Mouse (Mus musculus): ENCODE measurements at regions not wholly inside any gene's neighbourhood (a gene's known extent, or its start where the extent isn't known, plus 50 kb on each side); places are given as distances from the start of the nearest gene placed in this dataset.
"Not testable (repeated sequence)": the region's sequence is repeated elsewhere in the genome, so short reads cannot be mapped to it uniquely, and the experiment has no call there.

DNA sequence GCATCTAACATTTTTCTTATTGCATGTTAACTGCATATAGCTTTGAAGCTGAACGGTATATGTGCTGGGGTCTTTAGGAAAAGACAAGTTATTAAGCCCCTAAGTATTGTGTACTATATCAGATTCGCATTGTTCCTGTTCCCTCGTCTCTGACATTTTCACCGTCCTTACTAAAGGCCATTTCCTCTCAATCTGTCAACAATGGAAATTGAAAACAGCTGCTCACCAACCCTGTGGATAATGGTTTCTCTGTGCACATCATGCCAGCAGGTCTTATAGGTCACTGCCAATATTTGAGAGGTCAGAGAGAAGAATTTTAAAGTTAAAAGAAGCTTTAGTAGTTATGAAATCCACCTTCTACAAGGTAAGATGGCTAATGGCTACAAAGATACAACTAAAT, 797.4 kb upstream of the Impad1 start:
- no peak for DNase-seq

DNA sequence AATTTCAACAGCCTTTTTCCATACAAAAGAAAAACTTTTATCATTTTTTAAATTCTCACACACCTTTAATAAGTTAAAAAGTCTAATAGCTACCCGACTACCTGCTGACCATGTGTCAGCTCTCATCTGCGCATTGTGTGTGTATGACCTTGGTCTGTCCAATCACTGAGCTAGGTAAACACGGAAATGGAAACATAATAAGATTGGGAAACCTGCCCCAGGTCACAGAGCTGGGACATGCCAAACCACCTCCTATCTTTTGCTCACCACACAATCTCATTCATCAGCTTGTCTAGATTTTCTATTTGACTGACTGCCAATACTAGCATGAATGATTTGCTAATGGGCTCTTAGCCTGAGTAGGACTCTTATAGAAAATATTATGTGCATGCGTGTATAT, 794.3 kb upstream of the Impad1 start:
- no peak for DNase-seq

DNA sequence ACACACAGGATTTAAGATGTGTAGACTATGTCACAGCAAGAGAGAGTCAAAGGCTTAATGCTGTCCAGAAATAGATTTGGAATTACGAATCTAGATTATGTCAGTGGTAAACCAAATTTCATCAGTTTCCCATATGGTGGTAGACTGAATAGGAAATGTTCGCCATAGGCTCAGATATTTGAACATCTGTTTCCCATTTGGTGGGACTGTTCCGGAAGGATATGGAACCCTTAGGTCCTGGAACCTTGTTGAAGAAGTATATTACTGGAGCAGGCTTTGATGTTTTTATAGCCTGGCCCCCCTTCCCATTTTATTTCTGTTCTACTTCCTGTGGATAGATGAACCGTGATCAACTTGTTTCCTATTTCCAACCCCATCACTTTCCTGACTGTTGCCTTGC, 792.0 kb upstream of the Impad1 start:
- no peak for DNase-seq

DNA sequence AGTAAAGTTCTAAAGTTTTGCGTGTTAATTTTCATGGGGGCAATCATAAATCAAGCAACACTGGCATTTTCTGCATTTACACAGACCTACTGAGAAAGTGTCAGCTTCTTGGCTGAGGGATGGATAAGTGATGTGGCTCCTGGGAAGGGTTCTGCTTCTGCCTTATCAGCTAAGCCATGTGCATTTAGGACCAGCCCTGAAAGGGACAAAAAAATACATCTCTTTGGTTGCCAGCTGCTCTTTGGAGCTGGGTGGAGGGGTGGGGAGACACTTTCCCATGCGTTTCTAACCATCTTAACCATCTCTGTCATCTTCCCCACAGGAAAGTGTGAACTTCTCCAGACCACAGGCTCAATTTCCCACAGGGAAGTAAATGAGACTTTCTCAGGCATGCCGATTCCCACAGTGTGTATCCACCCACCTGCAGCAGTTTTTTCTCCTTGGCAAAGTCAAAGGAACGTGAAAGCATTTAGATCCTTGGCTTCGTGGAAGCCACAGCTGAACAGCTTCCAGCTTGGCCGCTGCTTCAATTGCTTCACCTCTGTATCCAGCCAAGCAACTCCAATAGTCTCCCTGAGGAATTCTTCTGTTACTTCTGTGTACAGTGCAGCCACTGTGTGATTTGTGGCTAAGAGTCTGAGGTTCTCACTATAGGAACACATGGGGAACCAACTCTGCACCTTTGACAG, 791.0 kb upstream of the Impad1 start:
- DNase-seq = peak; percentile 7

DNA sequence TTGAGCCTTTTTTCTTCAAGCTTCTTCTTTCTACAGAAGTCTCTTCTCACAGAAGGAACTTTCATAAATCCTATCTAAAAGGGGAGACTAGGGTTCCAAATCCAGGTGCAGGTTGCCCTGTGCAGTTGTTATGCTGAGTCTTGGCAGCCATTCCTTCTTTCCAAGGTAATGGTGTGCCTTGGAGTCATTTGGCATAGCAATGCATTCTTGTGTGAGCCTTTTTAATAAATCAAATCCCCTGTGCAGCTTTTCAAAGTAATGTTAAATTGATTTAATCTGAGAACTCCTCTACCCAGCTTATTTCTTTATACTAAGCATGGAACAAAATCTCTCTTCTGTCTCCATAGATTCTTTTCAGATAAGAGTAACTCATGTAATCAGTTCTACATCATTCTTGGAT, 774.9 kb upstream of the Impad1 start:
- no peak for DNase-seq

DNA sequence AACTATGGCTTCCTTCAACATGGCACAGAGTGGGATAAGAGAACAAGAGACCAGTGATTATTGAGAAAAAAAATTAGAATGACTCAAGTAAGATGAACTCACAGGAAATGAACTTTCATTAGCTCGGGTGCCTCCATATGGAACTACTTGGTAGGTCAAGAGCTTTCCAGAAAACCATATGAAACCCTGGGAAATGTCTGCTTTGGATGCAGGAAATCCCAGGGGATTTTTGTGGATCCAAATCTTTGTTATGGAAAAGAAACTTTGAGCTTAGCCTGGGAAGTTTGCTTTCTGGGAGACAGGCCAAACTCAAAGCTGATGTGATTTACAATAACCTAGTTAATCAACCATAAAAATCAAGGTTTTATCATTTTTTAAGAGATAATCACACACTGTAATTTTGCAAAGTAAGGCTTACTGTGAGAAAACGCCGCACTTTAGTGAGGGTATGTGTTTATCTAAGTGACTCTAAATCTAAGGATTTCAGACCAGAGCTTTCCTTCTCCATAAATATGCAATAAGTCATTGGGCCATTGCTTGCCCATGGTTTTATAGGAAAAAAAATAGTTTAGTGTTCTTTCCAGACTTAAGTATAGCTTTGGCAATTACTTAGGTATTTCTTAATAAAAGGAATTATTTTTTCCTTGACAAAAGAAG, 767.0 kb upstream of the Impad1 start:
- DNase-seq = no peak

DNA sequence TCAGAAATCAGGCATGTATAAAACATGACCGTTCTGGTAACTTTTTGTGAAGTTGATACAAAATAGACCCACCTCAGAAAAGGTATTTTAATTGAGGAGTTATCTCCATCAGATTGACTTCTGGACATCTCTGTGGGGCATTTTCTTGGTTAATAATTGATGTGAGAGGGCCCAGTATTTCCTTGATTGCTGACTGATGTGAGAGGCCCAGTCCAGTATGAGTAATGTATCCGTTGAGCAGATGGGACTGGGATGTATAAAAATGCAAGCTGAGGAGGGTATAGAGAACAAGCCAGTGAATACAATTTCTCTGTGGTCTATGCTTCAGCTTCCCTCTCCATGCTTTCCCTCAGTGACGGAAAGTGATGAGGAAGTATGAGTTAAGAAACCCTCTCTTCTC, 747.0 kb upstream of the Impad1 start:
- DNase-seq = no peak

DNA sequence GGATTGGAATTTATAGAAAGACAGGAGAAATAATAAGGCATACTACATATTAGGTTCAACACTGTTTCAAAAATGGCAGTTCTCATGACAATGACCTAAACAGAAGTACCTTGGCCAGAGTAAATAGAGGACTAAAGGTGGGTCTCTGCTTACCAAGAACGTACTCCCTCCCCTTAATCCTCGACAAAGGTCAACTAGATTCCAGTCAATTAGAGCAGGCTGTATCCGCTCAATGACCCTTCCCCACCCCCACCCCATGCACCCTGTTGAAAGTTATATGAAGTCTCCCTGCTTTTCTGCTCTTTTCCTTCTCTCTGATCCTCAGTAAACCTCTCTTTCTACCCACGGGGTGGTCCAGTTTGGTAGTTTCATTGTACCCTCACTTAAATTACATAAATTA, 737.3 kb upstream of the Impad1 start:
- no peak for DNase-seq

DNA sequence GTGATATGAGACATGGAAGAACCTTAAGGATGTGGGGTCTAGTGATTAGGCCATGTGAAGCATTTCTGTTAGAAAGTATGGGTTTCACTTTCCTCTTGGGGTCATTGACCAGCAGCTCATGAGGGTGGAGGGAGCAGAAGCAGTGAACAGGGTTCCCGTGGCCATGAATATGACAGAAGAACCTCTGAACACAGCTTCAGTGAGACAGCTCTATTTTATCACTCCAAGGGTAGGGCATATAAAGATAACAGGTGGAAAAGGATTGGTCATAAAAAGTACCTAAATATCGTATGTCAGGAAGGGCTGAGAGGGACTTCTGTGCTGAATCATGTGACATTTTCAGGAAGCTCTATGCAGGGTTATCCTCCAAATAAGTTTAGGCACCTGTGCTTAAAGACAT, 725.4 kb upstream of the Impad1 start:
- DNase-seq = no peak

DNA sequence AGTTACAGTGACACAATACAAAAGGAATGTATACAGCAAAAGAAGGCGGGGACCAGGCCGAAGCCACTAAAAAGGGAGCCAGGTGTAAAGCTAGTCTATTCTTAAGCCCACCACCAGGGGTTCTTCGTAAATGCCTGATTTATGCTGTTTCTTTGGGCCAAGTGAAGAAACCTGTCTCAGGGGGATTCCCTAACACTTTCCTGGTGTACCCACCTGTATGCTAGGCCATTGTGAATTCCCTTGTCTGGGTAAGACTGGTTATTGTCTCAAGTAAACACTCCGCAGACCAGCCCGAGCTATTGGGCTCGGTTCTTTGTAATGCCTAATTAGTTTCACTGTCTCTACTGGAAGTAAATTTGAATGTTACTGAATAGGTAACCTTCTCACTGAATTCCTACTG, 722.3 kb upstream of the Impad1 start:
- not testable (repeated sequence) for DNase-seq

DNA sequence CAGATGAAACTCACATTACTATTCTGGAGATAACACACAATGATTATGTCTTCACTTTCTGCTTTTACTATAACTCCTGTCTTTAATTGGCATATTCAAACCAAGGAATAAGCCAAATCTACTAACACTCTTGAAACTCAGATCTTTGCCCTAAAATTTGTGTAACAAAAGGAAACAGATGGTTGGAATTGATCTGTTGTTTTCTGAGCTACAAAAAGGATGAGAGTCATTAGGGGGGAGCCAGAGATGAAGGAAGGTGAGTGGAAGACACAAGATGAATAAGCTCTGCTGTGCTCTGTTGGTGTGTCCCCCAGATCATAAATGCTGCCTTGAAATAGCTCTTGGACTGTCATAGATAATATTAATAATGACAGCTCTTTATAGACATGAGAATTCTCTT, 718.6 kb upstream of the Impad1 start:
- no peak for DNase-seq

DNA sequence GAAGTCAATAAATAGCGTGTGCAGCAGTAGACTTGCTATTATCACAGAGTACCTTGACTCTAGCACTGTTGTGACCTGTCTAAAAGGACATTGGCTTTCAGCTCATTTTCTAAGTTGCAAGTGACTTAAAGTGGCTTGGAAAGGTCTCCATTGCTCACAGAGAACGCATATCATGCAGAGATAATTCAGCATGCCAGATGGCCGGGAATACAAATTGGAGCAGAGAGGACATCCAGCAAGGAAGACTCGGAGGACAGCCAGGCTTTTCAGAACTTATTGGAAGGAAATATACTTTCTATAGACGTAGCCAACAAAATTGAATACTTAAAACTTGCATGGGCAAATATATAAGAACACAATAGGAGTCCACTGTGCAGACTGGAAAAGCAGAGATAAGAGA, 716.2 kb upstream of the Impad1 start:
- no peak for DNase-seq

DNA sequence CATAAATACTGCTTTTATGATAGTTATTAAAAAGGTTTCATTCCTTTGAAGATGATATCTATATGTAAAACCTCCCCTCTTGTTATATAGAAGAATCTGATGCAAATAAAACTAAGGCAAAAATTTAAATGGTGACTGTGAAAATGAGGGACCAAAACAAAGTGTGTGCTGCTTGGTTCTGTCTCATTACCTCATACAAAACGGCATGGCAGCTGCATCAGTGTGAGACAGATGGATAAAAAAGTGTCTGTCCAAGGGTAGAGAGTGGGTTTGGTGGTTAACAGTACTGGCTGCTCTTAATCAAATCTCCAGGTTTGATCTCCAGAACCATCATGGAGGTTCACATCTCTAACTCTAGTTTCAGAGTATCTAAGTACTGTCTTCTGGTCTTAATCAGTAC, 701.9 kb upstream of the Impad1 start:
- no peak for DNase-seq

DNA sequence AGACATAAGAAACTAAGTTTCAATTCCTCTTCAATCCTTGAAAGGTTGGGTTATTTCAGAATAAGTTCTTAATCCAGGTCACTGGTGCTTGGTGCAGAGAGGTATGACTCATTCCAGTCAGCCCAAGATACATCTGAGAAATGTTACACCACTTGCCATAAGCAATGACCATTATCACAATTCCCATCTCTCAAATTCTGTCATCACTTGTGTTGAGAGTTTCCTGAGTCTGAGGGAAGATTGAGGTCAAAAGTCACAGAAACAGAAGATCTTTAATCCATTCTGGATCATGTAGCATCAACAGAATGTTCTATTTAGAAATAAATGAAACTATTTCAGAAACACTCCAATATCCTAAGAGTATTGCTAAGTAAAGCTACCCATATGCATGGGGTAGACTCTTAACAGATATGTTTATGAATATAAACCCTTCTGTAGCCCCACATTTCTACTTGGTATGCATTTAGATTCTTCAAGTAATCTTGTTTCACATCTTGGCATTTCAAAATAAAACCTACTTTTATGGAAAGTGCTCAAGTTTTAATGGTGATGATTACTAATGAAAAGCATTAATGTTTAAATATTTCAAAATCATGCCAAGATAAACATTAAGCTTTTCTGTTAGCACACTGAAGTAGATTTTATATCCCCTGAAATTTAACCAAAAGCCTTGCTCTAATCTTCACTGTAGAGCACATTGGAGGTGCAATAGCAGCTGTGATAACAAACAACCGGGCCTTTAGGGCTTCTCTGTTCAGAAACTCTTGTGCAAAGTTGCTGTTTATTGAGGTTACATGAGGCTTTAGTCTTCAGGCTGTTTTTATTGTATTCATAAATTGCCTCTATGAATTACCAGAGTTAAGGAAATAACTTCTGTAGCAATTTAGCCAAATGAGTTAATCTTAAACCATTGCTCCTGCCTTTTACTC, 701.2 kb upstream of the Impad1 start:
- no peak for DNase-seq

DNA sequence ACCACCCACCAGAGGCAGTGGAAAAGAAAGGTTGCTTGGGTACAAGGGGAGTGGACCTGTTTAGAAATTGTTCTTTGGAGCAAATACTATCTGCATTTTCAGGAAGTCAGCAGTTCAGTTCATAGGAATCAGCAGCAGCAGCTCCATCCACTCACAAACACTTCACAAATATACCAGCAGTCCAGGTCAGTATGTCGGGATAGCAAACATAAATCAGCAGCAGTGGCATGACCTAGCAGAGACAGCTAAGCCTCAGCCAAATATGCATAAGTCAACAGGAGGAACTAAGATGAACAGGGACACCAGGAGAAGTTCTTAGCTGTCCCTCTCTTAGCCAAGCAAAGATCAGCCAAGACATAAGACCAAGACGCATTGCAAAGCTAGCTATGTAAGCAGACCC, 693.6 kb upstream of the Impad1 start:
- no peak for DNase-seq

DNA sequence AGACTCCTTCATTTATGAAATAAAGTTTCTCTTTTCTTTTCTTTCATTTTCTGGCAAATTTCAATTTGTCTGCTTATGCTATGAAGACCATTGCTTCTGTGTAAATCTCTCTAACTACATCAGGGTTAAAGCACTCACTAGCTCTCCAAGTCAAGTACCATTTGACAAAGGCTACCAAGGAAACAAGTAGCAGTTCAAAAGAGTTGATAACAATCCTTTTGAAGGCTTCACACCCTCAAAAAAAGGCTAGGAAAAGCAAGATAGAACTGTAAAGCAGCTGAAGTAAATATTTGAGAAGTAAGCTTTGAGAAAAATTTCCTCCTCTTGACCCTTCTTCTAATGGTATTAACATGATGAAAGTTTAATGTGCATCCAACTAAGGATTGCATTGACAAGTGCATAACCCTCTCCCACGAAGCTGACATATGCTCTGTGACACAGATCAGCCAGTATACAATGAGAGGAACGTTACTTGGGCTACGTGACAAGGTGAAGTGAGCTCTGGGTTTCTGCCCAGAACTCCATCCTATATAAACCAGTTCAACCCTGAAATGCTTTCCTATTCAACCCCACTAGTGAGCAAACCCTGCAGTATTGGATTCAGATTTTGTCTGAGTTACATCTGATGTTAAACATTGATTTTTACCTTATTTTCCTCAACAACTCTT, 678.9 kb upstream of the Impad1 start:
- no peak for DNase-seq

DNA sequence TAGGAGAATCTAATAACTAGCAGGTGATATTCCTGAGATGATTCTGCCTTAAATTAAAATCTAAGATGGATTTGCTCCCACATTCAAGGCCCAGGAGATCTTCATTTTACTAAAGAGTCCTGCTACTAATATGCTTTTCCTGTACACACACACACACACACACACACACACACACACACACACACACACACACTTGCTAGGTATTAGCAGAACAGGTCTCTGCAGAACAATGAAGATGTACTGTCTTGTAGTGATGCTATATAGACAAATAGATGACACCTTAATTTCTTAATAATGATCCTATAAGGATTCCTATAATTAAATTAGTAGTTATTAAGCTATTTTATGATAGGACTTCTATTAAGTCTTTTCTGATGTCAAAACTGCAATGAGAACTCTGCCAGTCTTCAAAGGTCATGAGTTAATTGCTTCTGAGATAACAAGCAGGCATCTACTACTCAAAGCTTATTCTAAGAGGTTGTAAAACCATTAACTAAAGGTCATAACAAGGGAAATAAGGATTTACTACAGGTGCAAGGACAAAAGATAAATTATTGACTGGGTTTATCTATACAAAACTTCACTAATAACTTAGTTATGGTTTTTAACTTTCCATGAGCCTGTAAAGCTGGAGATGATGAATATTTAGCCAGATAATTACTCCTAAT, 666.0 kb upstream of the Impad1 start:
- DNase-seq = no peak

DNA sequence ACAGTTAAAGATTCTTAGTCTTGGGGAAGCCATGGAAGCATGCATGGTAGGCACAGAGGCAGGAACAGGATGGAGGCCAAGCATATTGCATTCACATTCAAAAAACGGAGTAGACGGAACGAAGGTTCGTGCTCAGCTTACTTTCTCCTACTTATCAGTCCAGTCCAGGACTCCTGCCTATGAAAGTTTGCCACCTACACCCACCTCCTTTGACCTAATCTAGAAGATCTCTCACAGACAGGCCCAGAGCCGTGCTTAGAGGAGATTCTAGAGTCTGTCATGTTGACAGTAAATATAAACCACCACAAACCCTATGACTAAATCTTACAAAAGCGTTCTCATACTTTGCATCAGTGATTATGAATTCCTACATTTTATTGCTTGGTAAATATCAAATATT, 657.3 kb upstream of the Impad1 start:
- no peak for DNase-seq

DNA sequence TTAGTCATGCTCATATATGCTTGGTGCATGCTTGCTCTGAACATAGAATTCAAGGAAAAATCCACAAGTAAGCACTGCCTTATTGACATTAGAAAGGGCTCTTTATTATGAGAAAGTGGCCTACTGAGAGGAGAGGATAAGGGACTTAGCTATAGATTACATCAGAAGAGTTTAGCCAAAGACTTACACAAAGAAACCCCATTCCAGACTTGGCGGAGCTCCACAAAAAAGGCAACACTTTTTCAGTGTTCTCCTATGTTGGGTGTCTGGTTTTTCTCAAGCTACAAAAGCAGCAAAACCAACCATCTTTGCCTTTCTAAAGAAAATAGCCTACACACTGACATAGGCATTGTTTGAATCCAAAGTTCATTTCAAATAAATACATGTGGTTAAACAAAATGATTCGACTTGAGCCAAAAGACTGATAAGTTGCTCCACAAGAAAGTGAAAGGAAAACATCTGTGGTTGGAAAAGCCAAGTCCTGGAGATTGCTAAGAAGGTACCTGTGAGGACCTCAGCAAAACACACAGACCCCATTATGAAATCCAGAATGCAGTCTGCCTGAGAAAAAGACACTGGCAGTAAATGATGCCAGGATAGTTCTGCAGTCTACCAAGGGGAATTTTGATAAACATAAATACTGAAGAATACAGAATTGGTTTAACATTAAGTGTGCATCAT, 648.3 kb upstream of the Impad1 start:
- DNase-seq = no peak

DNA sequence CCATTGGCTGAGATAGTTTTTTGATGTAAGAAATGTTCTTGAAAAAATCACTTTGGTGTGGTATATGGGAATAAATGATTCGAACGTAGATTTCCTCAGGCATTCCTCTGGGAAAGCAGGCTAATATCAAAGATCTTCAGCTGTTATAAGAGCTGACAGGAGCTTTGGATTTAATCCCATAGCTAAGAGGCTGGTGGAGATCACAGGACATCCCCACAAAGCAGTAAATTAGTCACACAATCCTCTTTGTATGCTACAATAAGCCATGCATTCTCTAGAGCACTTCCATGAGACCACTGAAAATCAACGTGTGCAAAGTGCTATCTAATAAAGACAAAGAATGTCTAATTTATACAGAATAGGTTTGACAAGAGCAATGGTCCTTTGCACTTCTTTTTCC, 643.9 kb upstream of the Impad1 start:
- DNase-seq = no peak

Measured in adrenal gland, postnatal 25 days (tissue).